Mouse (Mus musculus) hematopoietic stem cell, adult 5-6 weeks (primary cell): ENCODE data around the gene Ces2f. TPM values are rescaled to one million over a fixed set of nuclear protein-coding genes. Genes with fewer than 3 reads are reported as not detected.
A peak's percentile ranks its signal among the peaks of the same experiment; 100 is the strongest.
"Not testable (repeated sequence)": the region's sequence is repeated elsewhere in the genome, so short reads cannot be mapped to it uniquely, and the experiment has no call there.

Source experiments
- ATAC-seq, 2 experiments: fragments of 125-278 bp in 1 of 2; replicated peaks in 1 of 2; 2 replicates each; pipeline ENCODE4 v1.8.0; 2016 to 2017; ENCODE audit warnings: inconsistent platforms in 2 of 2, mild to moderate bottlenecking in 2 of 2, moderate number of reproducible peaks in 2 of 2, low read depth in 1 of 2, moderate TSS enrichment in 1 of 2; ENCODE audit not compliant: low FRiP score in 2 of 2, poor library complexity in 2 of 2, severe bottlenecking in 2 of 2, insufficient read depth in 1 of 2, low TSS enrichment in 1 of 2
- total RNA-seq: library from RNA; stranded (forward); fragments of 172-1452, 232-1000 nt; gene quantifications from 2 replicates; pipeline ENCODE4 v1.2.3, GENCODE M21; 2017

The Ces2f gene
- total RNA-seq, result not detected in 2 replicates

GRCm38 (mm10) chr8:104947056-104947455 is at the start of gene Ces2f:
TSS of gene Ces2f (plus strand) at chr8:104947356.
- ATAC-seq, result no peak

GRCm38 (mm10) chr8:104901746-104902145 is 45.4 kb upstream of the Ces2f start:
- ATAC-seq, result no peak

- no peak for ATAC-seq
Observed at GRCm38 (mm10) chr8:104907111-104907510, 40.0 kb upstream of the Ces2f start.

GRCm38 (mm10) chr8:104909021-104909420 is 38.1 kb upstream of the Ces2f start:
- not testable (repeated sequence) for ATAC-seq

GRCm38 (mm10) chr8:104909651-104910050 is 37.5 kb upstream of the Ces2f start:
- not testable (repeated sequence) for ATAC-seq

GRCm38 (mm10) chr8:104925972-104926596 is 21.1 kb upstream of the Ces2f start, which contains the start of gene Ces2e:
TSS of gene Ces2e (plus strand) at chr8:104926260.
- ATAC-seq, result no peak

GRCm38 (mm10) chr8:104927301-104927700 is 19.9 kb upstream of the Ces2f start:
- ATAC-seq, result no peak

GRCm38 (mm10) chr8:104944665-104945064 is 2.5 kb upstream of the Ces2f start:
- ATAC-seq, result no peak

GRCm38 (mm10) chr8:104949031-104949430 is 1.9 kb downstream of the Ces2f start:
- ATAC-seq, result no peak

- peak; percentile 17 to 63 for ATAC-seq
Observed at GRCm38 (mm10) chr8:104961537-104961961, 14.4 kb downstream of the Ces2f start, which contains the start of gene Ces2g. TSS of gene Ces2g (plus strand) at chr8:104961718.

GRCm38 (mm10) chr8:104962229-104962901 is 15.2 kb downstream of the Ces2f start:
- peak in 1 of 2 experiments; percentile 44; a peak in 2 of 4 replicates for ATAC-seq

GRCm38 (mm10) chr8:104963375-104963894 is 16.3 kb downstream of the Ces2f start:
- ATAC-seq, result no peak

GRCm38 (mm10) chr8:104984126-104984525 is 37.0 kb downstream of the Ces2f start:
- no peak for ATAC-seq

- no peak for ATAC-seq
Observed at GRCm38 (mm10) chr8:104984942-104985341, 37.8 kb downstream of the Ces2f start.

GRCm38 (mm10) chr8:104998191-104998590 is 51.0 kb downstream of the Ces2f start:
- no peak for ATAC-seq

- no peak for ATAC-seq
Observed at GRCm38 (mm10) chr8:104999183-104999582, 52.0 kb downstream of the Ces2f start.

- no peak for ATAC-seq
Observed at GRCm38 (mm10) chr8:105000586-105000985, 53.4 kb downstream of the Ces2f start, which contains the start of gene Ces2h. TSS of gene Ces2h (plus strand) at chr8:105000853.
